Mouse (Mus musculus) erythroblast, embryonic 14.5 days (primary cell): Measurements from ENCODE around the gene Fscn2.

Experiments used
- GATA1 ChIP-seq: IDR thresholded peaks from 2 replicates; pipeline ENCODE4 v1.6.1; 2012; ENCODE audit warnings: low read length, inconsistent platforms, mixed read lengths
- TAL1 ChIP-seq: IDR thresholded peaks from 3 replicates; pipeline ENCODE4 v1.6.1; 2012; ENCODE audit warnings: low read length, inconsistent platforms, mixed read lengths

GRCm38 (mm10) chr11:120377337-120377736, 16.0 kb downstream of the Fscn2 start:
- no peak for TF ChIP-seq GATA1
- no peak for TF ChIP-seq TAL1
